Mouse (Mus musculus): Measurements from ENCODE around the gene Ror2. TPM values are rescaled to one million over a fixed set of nuclear protein-coding genes. Genes with fewer than 3 reads are reported as not detected.

Gene Ror2
- polyA plus RNA-seq, 1 experiment from 2014 or later = 2.2 TPM

DNA sequence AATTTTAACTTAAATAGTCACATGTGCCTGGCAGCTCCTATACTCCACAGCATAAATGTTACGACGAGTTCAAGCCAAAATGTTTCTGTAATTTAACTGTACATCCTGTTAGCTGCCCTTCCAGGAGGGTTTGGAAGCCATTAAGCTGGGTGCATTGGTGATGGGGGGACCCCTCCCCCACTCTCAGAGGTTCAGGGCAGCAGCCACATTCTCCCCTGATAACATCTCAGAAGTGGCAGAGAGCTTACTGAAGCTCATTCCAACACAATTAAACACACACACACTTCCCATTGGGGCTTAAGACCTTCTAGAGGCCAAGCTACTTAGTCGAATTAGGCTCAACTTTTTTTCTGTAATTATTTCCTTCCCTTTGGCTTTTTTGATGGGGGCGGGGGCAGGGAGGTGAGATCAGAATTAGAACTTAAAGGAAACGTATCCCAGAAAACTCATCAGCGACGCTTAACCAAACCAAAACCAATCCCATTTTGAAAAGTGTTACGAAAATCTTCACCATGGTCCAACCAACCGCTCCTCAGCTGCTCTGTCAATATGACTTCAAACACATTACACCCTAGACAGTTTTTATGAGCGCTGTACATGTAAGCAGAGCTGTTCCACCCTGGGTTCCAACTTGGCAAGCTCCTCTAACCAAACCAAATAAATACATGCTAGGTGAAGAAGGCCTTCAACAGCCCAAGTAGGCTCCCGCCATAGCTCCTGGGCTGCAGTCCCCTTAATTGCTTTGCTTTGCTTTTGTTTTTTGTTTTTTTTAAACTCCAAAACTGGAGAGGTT, 4.1 kb downstream of the Ror2 start:
- Histone ChIP-seq H3K9me3 (replicated peaks; ENCODE audit: control insufficient read depth, low read length) (no peaks in the 10 kb centered on the region), H3K9ac (ENCODE audit: low read length) (no peak overlapping the region), H3K4me1 (ENCODE audit: control insufficient read depth, insufficient read depth, low read length) (peaks cover 16% of the 10 kb centered on the region), H3K4me3 (ENCODE audit: low read depth, low read length) (no peak overlapping the region), H3K36me3 (ENCODE audit: control insufficient read depth, insufficient read depth, low read length) (no peaks in the 10 kb centered on the region), H3K27ac (ENCODE audit: low read depth, low read length) (no peak overlapping the region), H3K27me3 (replicated peaks; ENCODE audit: control insufficient read depth, insufficient read depth, low read length) (peaks cover 15% of the 10 kb centered on the region; the same call in 1 of the 2 replicates), H3K4me2 (ENCODE audit: low read length) (no peak overlapping the region)
- no peak for DNase-seq (ENCODE audit: low spot score)
- WGBS = 49% methylated on average over 11 of the region's 11 CpGs
- ATAC-seq = no peak

DNA sequence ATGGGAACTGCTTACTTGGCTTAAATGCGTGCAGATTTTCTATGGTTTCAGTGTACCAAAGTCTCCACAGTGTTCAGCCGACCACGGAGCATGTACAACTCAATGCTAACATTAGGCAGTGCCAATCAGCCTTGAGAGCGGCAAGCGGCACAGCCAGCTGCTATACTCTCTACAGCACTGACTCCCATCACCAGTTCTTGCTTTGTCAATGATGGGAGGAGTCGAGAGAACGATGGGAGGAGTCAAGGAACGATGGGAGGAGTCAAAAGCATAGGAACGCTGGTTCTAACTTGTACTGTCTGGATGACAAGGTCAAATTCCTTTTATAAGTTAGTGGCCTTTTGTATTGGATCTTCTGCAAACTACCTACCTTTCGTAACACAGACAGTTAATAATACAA, 7.0 kb downstream of the Ror2 start:
- Histone ChIP-seq H3K4me3 (ENCODE audit: low read depth, low read length) (no peak overlapping the region), H3K36me3 (ENCODE audit: control insufficient read depth, insufficient read depth, low read length) (no peaks in the 10 kb centered on the region), H3K4me2 (ENCODE audit: low read length) (no peak overlapping the region), H3K27ac (ENCODE audit: low read depth, low read length) (no peak overlapping the region), H3K4me1 (ENCODE audit: control insufficient read depth, insufficient read depth, low read length) (peaks cover 10% of the 10 kb centered on the region), H3K9ac (ENCODE audit: low read length) (no peak overlapping the region), H3K9me3 (replicated peaks; ENCODE audit: control insufficient read depth, low read length) (no peaks in the 10 kb centered on the region), H3K27me3 (replicated peaks; ENCODE audit: control insufficient read depth, insufficient read depth, low read length) (no peaks in the 10 kb centered on the region)
- ATAC-seq = no peak
- WGBS = 69% methylated on average over 10 of the region's 10 CpGs
- no peak for DNase-seq (ENCODE audit: low spot score)

GRCm38 (mm10) chr13:53276381-53276780, 9.5 kb downstream of the Ror2 start:
- no peaks in the 10 kb centered on the region for H3K9me3 ChIP-seq (replicated peaks; ENCODE audit: control insufficient read depth, low read length)
- 84% methylated on average over 7 of the region's 7 CpGs for WGBS
- H3K4me2 ChIP-seq (ENCODE audit: low read length) = no peak overlapping the region
- H3K4me3 ChIP-seq (ENCODE audit: low read depth, low read length) = no peak overlapping the region
- H3K27ac ChIP-seq (ENCODE audit: low read depth, low read length) = no peak overlapping the region
- H3K9ac ChIP-seq (ENCODE audit: low read length) = no peak overlapping the region
- ATAC-seq (no peak), DNase-seq (ENCODE audit: low spot score) (no peak)
- no peaks in the 10 kb centered on the region for H3K36me3 ChIP-seq (ENCODE audit: control insufficient read depth, insufficient read depth, low read length)
- no peaks in the 10 kb centered on the region for H3K27me3 ChIP-seq (replicated peaks; ENCODE audit: control insufficient read depth, insufficient read depth, low read length)
- no peaks in the 10 kb centered on the region for H3K4me1 ChIP-seq (ENCODE audit: control insufficient read depth, insufficient read depth, low read length)

- ATAC-seq = no peak
- Histone ChIP-seq H3K4me1 (ENCODE audit: control insufficient read depth, insufficient read depth, low read length) (no peaks in the 10 kb centered on the region), H3K36me3 (ENCODE audit: control insufficient read depth, insufficient read depth, low read length) (no peaks in the 10 kb centered on the region), H3K9me3 (replicated peaks; ENCODE audit: control insufficient read depth, low read length) (no peaks in the 10 kb centered on the region), H3K27me3 (replicated peaks; ENCODE audit: control insufficient read depth, insufficient read depth, low read length) (no peaks in the 10 kb centered on the region), H3K27ac (ENCODE audit: low read depth, low read length) (no peak overlapping the region), H3K9ac (ENCODE audit: low read length) (no peak overlapping the region), H3K4me3 (ENCODE audit: low read depth, low read length) (no peak overlapping the region), H3K4me2 (ENCODE audit: low read length) (no peak overlapping the region)
- DNase-seq (ENCODE audit: low spot score) = no peak
- WGBS = 53% methylated on average over 8 of the region's 8 CpGs
Measured at GRCm38 (mm10) chr13:53275778-53276177, 10.1 kb downstream of the Ror2 start.

GRCm38 (mm10) chr13:53274771-53275170, 11.2 kb downstream of the Ror2 start:
- no peaks in the 10 kb centered on the region for H3K4me1 ChIP-seq (ENCODE audit: control insufficient read depth, insufficient read depth, low read length)
- no peaks in the 10 kb centered on the region for H3K27me3 ChIP-seq (replicated peaks; ENCODE audit: control insufficient read depth, insufficient read depth, low read length)
- H3K4me2 ChIP-seq (ENCODE audit: low read length) = no peak overlapping the region
- H3K36me3 ChIP-seq (ENCODE audit: control insufficient read depth, insufficient read depth, low read length) = no peaks in the 10 kb centered on the region
- H3K9me3 ChIP-seq (replicated peaks; ENCODE audit: control insufficient read depth, low read length) = no peaks in the 10 kb centered on the region
- no peak overlapping the region for H3K27ac ChIP-seq (ENCODE audit: low read depth, low read length)
- ATAC-seq = no peak
- 56% methylated on average over 1 of the region's 1 CpGs for whole genome bisulfite sequencing
- no peak overlapping the region for H3K4me3 ChIP-seq (ENCODE audit: low read depth, low read length)
- H3K9ac ChIP-seq (ENCODE audit: low read length) = no peak overlapping the region
- no peak for DNase-seq (ENCODE audit: low spot score)

DNA sequence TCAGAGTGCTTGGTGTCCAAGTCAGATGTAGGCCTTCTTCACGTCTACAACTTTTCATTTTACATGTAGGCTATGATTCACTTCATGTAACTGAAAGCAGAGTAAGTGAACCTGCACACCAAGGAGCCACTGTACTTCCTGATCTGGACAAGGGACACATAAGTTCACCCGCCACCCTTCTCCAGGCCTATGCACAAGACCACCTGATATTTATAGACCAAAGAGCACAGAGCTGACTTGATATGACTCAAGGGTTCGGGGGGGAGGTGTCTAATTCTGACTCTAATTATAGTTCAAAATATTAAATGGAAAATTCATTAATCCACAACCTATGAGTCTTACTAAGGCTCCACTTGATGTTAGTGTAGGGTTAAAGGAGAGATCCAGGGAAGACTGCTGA, 14.3 kb downstream of the Ror2 start:
- no peak overlapping the region for H3K27ac ChIP-seq (ENCODE audit: low read depth, low read length)
- H3K4me2 ChIP-seq (ENCODE audit: low read length) = no peak overlapping the region
- ATAC-seq (no peak), DNase-seq (ENCODE audit: low spot score) (no peak)
- H3K36me3 ChIP-seq (ENCODE audit: control insufficient read depth, insufficient read depth, low read length) = no peaks in the 10 kb centered on the region
- no peaks in the 10 kb centered on the region for H3K27me3 ChIP-seq (replicated peaks; ENCODE audit: control insufficient read depth, insufficient read depth, low read length)
- H3K4me3 ChIP-seq (ENCODE audit: low read depth, low read length) = no peak overlapping the region
- no peaks in the 10 kb centered on the region for H3K9me3 ChIP-seq (replicated peaks; ENCODE audit: control insufficient read depth, low read length)
- H3K9ac ChIP-seq (ENCODE audit: low read length) = no peak overlapping the region
- no peaks in the 10 kb centered on the region; the same call in none of the 2 replicates for H3K4me1 ChIP-seq (ENCODE audit: control insufficient read depth, insufficient read depth, low read length)
- 90% methylated on average over 3 of the region's 3 CpGs for WGBS

DNA sequence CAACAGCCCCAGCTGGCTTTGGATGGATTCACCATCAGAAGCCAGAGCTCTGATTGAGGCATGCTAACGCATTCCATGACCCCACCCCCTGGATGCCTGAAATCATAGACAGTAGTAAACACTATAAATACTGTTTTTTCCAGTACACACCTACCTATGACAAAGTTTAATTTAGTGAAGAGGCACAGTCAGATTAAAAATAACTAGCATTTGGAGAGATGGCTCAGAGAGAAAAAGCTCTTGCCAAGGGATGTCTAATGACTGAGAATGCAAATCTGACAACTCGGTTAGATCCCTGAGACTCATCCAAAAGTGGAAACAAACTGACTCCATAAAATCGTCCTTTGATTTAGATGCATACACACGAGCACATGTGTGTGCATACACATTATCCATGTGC, 15.4 kb downstream of the Ror2 start:
- Histone ChIP-seq H3K9me3 (replicated peaks; ENCODE audit: control insufficient read depth, low read length) (no peaks in the 10 kb centered on the region), H3K4me2 (ENCODE audit: low read length) (no peak overlapping the region), H3K4me3 (ENCODE audit: low read depth, low read length) (no peak overlapping the region), H3K36me3 (ENCODE audit: control insufficient read depth, insufficient read depth, low read length) (no peaks in the 10 kb centered on the region), H3K27me3 (replicated peaks; ENCODE audit: control insufficient read depth, insufficient read depth, low read length) (no peaks in the 10 kb centered on the region), H3K4me1 (ENCODE audit: control insufficient read depth, insufficient read depth, low read length) (no peaks in the 10 kb centered on the region; the same call in none of the 2 replicates), H3K27ac (ENCODE audit: low read depth, low read length) (no peak overlapping the region), H3K9ac (ENCODE audit: low read length) (no peak overlapping the region)
- no peak for ATAC-seq
- no peak for DNase-seq (ENCODE audit: low spot score)
- 76% methylated on average over 4 of the region's 4 CpGs for WGBS

DNA sequence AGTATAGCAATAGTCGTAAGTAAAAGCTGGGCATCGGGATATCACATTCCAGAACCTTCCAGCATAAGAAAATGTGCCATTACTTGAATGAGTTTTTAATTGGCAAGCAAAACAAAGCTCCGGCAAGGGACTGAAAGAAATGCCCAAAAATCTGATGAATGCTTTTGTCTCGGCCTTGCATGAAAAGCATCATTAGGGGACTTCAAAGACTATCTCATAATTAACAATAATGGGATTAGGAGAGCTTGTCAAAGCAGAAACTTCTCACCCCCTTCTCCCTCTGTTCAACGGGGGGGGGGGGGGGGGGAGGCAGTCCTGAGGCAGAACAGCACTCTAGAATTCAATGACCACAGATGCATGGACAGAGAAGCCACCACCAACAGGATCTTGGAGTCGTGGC, 17.4 kb downstream of the Ror2 start:
- H3K4me2 ChIP-seq (ENCODE audit: low read length) = no peak overlapping the region
- WGBS = 4% methylated on average over 6 of the region's 6 CpGs
- no peaks in the 10 kb centered on the region for H3K36me3 ChIP-seq (ENCODE audit: control insufficient read depth, insufficient read depth, low read length)
- DNase-seq (ENCODE audit: low spot score) (peak; percentile 81), ATAC-seq (peak; percentile 48)
- no peak overlapping the region for H3K4me3 ChIP-seq (ENCODE audit: low read depth, low read length)
- no peaks in the 10 kb centered on the region; the same call in none of the 2 replicates for H3K4me1 ChIP-seq (ENCODE audit: control insufficient read depth, insufficient read depth, low read length)
- no peaks in the 10 kb centered on the region for H3K9me3 ChIP-seq (replicated peaks; ENCODE audit: control insufficient read depth, low read length)
- H3K9ac ChIP-seq (ENCODE audit: low read length) = no peak overlapping the region
- no peak overlapping the region for H3K27ac ChIP-seq (ENCODE audit: low read depth, low read length)
- no peaks in the 10 kb centered on the region for H3K27me3 ChIP-seq (replicated peaks; ENCODE audit: control insufficient read depth, insufficient read depth, low read length)

DNA sequence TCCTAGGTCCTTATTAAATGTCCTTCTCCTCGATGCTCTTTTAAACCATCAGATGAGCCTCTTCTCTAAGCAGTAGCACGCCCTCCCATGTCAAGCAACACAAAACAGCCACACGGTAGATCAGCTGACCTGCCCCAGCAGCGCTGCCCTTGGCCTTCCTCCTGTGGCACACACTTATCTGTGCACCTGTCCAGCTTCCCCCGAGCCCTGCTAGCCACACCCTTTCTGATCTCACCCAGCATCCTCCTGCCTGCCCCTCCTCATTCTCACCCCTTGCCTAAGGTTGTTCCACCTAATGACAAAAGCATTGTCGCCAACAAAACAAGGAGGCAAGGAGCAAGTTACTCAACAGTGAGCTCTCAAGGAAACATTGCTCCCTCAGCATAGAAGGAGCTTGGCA, 18.1 kb downstream of the Ror2 start:
- no peak for ATAC-seq
- 46% methylated on average over 6 of the region's 6 CpGs for WGBS
- no peak for DNase-seq (ENCODE audit: low spot score)
- Histone ChIP-seq H3K9me3 (replicated peaks; ENCODE audit: control insufficient read depth, low read length) (no peaks in the 10 kb centered on the region), H3K36me3 (ENCODE audit: control insufficient read depth, insufficient read depth, low read length) (no peaks in the 10 kb centered on the region), H3K4me3 (ENCODE audit: low read depth, low read length) (no peak overlapping the region), H3K4me1 (ENCODE audit: control insufficient read depth, insufficient read depth, low read length) (no peaks in the 10 kb centered on the region; the same call in none of the 2 replicates), H3K9ac (ENCODE audit: low read length) (no peak overlapping the region), H3K27me3 (replicated peaks; ENCODE audit: control insufficient read depth, insufficient read depth, low read length) (no peaks in the 10 kb centered on the region), H3K27ac (ENCODE audit: low read depth, low read length) (no peak overlapping the region), H3K4me2 (ENCODE audit: low read length) (no peak overlapping the region)

Data from forebrain, embryonic 14.5 days (tissue).